Mouse (Mus musculus) ES-E14 (cell line): ENCODE results near the gene Lamb3. TPM values are rescaled to one million over a fixed set of nuclear protein-coding genes. Genes with fewer than 3 reads are reported as not detected.

ENCODE experiments used
- DNase-seq: peaks from one replicate; pipeline ENCODE4 v3.0.0-alpha.2; 2013; ENCODE audit warnings: low read depth, low spot score
- H3K27ac ChIP-seq: 2 replicates; pipeline ENCODE4 v1.5.1; 2012; ENCODE audit warnings: low read depth, mild to moderate bottlenecking, low read length, moderate library complexity, mixed read lengths; ENCODE audit not compliant: poor library complexity, insufficient read depth, severe bottlenecking
- H3K36me3 ChIP-seq: 2 replicates; pipeline ENCODE4 v1.6.1; 2012; ENCODE audit warnings: mild to moderate bottlenecking, low read length, moderate library complexity, mixed read lengths; ENCODE audit not compliant: control insufficient read depth, poor library complexity, insufficient read depth, severe bottlenecking
- H3K4me1 ChIP-seq, 2 experiments: fragments of 150-350 bp in 1 of 2; sonication (generic) in 1 of 2; 2 replicates each; pipeline ENCODE4 v1.6.1; 2012; ENCODE audit warnings: low read length in 2 of 2, mild to moderate bottlenecking in 1 of 2, mixed read lengths in 1 of 2; ENCODE audit not compliant: control insufficient read depth in 2 of 2, insufficient read depth in 2 of 2, poor library complexity in 1 of 2
- H3K4me3 ChIP-seq, 2 experiments: fragments of 150-350 bp in 1 of 2; sonication (generic) in 1 of 2; 2 replicates each; pipeline ENCODE4 v1.5.1; 2012; ENCODE audit warnings: low read length in 2 of 2, low read depth in 1 of 2, mild to moderate bottlenecking in 1 of 2, mixed read lengths in 1 of 2; ENCODE audit not compliant: insufficient read depth in 1 of 2, poor library complexity in 1 of 2, severe bottlenecking in 1 of 2
- H3K9ac ChIP-seq: 2 replicates; pipeline ENCODE4 v1.6.1; 2012; ENCODE audit warnings: low read depth, mild to moderate bottlenecking, low read length, mixed read lengths; ENCODE audit not compliant: poor library complexity, insufficient read depth, severe bottlenecking
- H3K9me3 ChIP-seq: fragments of 150-350 bp; sonication (generic); 2 replicates; pipeline ENCODE4 v1.6.1; 2012; ENCODE audit warnings: low read depth, mild to moderate bottlenecking, low read length; ENCODE audit not compliant: control insufficient read depth, insufficient read depth
- CHD2 ChIP-seq: IDR thresholded peaks from 2 replicates; pipeline ENCODE4 v1.6.1; 2014; ENCODE audit warnings: mild to moderate bottlenecking, low read depth, low read length, inconsistent platforms
- HCFC1 ChIP-seq: IDR thresholded peaks from 2 replicates; pipeline ENCODE4 v1.6.1; 2012; ENCODE audit warnings: low read length, inconsistent platforms, borderline replicate concordance; ENCODE audit not compliant: insufficient read depth
- MAFK ChIP-seq: IDR thresholded peaks from 2 replicates; pipeline ENCODE4 v1.6.1; 2014; ENCODE audit warnings: mild to moderate bottlenecking, low read depth, low read length, inconsistent platforms; ENCODE audit not compliant: insufficient read depth
- ZC3H11A ChIP-seq: IDR thresholded peaks from 2 replicates; pipeline ENCODE4 v1.6.1; 2012; ENCODE audit warnings: low read depth, mild to moderate bottlenecking, inconsistent platforms, low read length, borderline replicate concordance
- ZNF384 ChIP-seq: IDR thresholded peaks from 2 replicates; pipeline ENCODE4 v1.6.1; 2012; ENCODE audit warnings: low read depth, low read length, inconsistent platforms
- in situ Hi-C, 2 experiments: fragments of 600-800 bp; cut with MboI; formaldehyde crosslinking; loops; one replicate each; pipeline ENCODE4 v1.15.1; 2025; ENCODE audit warnings: low sequenced_read_pairs in 2 of 2, inconsistent platforms in 1 of 2; ENCODE audit not compliant: unreplicated experiment in 2 of 2
- total RNA-seq: library from RNA; depleted of rRNA; stranded (reverse); fragments of 300-350 nt; gene quantifications from 2 replicates; pipeline ENCODE4 v1.2.3, GENCODE M21; 2012

Gene Lamb3
- total RNA-seq, 1 experiment = 2.9 TPM

DNA sequence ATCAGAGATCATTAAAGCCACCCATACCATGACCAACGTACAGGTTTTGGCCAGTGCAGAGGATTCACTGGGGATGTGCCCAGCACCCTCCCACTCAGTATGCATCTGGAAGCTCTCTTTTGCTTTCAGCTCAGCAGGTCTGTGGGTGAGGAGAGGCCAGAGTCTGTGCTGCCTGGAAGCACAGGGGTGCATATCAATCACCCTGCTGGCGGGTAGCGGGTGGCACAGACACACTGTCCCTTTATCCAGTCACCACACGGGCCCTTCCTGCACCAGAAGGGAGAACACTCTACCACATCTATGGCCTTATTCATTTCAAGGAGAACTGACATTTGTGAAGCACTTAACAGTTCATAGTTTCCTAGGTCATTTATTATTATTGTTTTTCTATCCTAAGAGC, 30.9 kb downstream of the Lamb3 start:
- Histone ChIP-seq H3K4me1 (no peaks in the 10 kb centered on the region), H3K4me3 (no peak overlapping the region), H3K9me3 (no peaks in the 10 kb centered on the region), H3K9ac (no peak overlapping the region), H3K36me3 (no peaks in the 10 kb centered on the region), H3K27ac (no peak overlapping the region)
- DNase-seq = no peak
- in situ Hi-C loops = no loop called here
- no peak for TF ChIP-seq ZC3H11A
- TF ChIP-seq MAFK = no peak
- no peak for TF ChIP-seq CHD2
- no peak for TF ChIP-seq HCFC1
- no peak for TF ChIP-seq ZNF384

- TF ChIP-seq ZNF384 (no peak), HCFC1 (no peak), MAFK (no peak), CHD2 (no peak), ZC3H11A (no peak)
- H3K27ac ChIP-seq = no peak overlapping the region
- H3K4me1 ChIP-seq = no peaks in the 10 kb centered on the region
- in situ Hi-C loops = no loop called here
- DNase-seq = no peak
- H3K36me3 ChIP-seq = no peaks in the 10 kb centered on the region
- no peak overlapping the region for H3K4me3 ChIP-seq
- H3K9me3 ChIP-seq = no peaks in the 10 kb centered on the region
- no peak overlapping the region for H3K9ac ChIP-seq
Measured at GRCm38 (mm10) chr1:193241436-193241835, 33.9 kb downstream of the Lamb3 start.

DNA sequence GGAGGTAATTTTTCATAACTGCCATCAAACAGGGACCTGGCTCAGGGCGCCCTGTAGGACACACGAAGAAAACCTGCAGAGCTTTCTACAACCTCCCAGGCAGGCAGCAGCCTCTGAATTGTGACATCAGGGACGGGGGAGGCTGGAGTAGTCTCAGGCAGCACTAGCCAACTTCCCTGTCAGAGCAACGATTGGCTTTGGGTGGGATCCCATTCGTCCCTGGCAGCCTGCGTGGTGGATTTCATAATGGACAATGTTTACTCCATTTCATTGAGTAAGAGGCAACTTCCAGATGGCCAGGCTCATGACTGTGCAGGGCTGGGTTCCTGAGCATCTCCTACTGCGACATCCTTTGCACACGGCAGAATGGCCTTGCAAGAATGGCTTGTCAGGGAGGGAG, 34.7 kb downstream of the Lamb3 start:
- no peak overlapping the region for H3K9ac ChIP-seq
- H3K9me3 ChIP-seq = no peaks in the 10 kb centered on the region
- no peaks in the 10 kb centered on the region for H3K4me1 ChIP-seq
- in situ Hi-C loops = no loop called here
- no peak for DNase-seq
- no peak overlapping the region for H3K27ac ChIP-seq
- H3K36me3 ChIP-seq = no peaks in the 10 kb centered on the region
- no peak overlapping the region for H3K4me3 ChIP-seq
- TF ChIP-seq ZNF384 = no peak

GRCm38 (mm10) chr1:193242863-193243262, 35.4 kb downstream of the Lamb3 start:
- TF ChIP-seq MAFK (no peak), HCFC1 (no peak), ZC3H11A (no peak), CHD2 (no peak), ZNF384 (no peak)

DNA sequence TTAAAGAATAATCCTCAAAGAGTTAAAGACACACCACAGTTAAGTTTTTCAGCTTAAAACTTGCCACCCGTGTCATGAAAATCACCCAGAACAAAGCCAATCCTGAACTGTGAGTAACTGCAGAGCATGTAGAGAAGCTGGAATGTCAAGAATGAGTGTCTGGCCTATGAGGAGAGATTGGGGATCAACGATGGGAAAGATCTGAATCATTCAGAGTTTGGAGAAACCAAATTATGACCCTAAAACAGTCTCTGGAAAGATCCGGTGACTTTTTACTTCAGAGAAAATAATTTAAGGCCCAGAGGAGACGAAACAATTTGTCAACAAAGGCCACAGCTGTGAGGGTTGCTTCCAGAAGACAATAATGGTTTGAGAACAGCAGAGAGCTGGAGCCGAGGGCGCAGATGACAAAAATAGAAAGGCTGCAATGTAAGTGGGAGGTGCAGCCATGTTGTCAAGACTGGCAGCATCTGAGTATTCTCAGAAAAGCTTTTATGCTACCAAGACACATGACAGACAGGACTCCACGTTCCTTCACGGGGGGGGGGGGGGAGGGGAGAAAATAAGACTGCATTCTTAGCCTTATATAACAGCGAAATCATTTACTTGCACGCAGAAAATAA, 36.2 kb downstream of the Lamb3 start:
- in situ Hi-C loops = no loop called here
- DNase-seq = no peak

More at GRCm38 (mm10) chr1:193242863-193243262, 35.4 kb downstream of the Lamb3 start:
- no peak overlapping the region for H3K4me3 ChIP-seq
- in situ Hi-C loops = no loop called here
- H3K4me1 ChIP-seq = no peaks in the 10 kb centered on the region
- H3K9ac ChIP-seq = no peak overlapping the region
- no peak for DNase-seq
- H3K36me3 ChIP-seq = no peaks in the 10 kb centered on the region
- H3K27ac ChIP-seq = no peak overlapping the region
- no peaks in the 10 kb centered on the region for H3K9me3 ChIP-seq

More for the DNA sequence above, 36.2 kb downstream of the Lamb3 start:
- Histone ChIP-seq H3K27ac (no peak overlapping the region), H3K36me3 (no peaks in the 10 kb centered on the region), H3K9me3 (no peaks in the 10 kb centered on the region), H3K9ac (no peak overlapping the region), H3K4me3 (no peak overlapping the region), H3K4me1 (no peaks in the 10 kb centered on the region)
- no peak for TF ChIP-seq ZC3H11A
- TF ChIP-seq HCFC1 = no peak
- no peak for TF ChIP-seq MAFK
- no peak for TF ChIP-seq CHD2
- no peak for TF ChIP-seq ZNF384
